Mouse (Mus musculus) bone marrow macrophage, adult 2 months (primary cell): ENCODE measurements at regions not wholly inside any gene's neighbourhood (a gene's known extent, or its start where the extent isn't known, plus 50 kb on each side); places are given as distances from the start of the nearest gene placed in this dataset.

Experiments
- CTCF ChIP-seq: IDR thresholded peaks from 2 replicates; pipeline ENCODE4 v1.5.1; 2012; ENCODE audit warnings: low read depth, mild to moderate bottlenecking, low read length, moderate library complexity
- POLR2A ChIP-seq: IDR thresholded peaks from 2 replicates; pipeline ENCODE4 v1.6.1; 2012; ENCODE audit warnings: mild to moderate bottlenecking, low read depth, low read length, borderline replicate concordance

- no peak for TF ChIP-seq CTCF
- TF ChIP-seq POLR2A, result no peak
Measured at GRCm38 (mm10) chr2:72597941-72598340, 122.0 kb downstream of the Cdca7 start.
